Mouse (Mus musculus) frontal cortex, adult (tissue): ENCODE results near the gene Adam10.

ENCODE experiments used
- ATAC-seq: cut with Nextera tagmentation; 2 replicates; pipeline ENCODE4 v1.9.2; 2017; ENCODE audit warnings: mild to moderate bottlenecking, moderate library complexity, mixed read lengths; ENCODE audit not compliant: low TSS enrichment

Adam10 gene

DNA sequence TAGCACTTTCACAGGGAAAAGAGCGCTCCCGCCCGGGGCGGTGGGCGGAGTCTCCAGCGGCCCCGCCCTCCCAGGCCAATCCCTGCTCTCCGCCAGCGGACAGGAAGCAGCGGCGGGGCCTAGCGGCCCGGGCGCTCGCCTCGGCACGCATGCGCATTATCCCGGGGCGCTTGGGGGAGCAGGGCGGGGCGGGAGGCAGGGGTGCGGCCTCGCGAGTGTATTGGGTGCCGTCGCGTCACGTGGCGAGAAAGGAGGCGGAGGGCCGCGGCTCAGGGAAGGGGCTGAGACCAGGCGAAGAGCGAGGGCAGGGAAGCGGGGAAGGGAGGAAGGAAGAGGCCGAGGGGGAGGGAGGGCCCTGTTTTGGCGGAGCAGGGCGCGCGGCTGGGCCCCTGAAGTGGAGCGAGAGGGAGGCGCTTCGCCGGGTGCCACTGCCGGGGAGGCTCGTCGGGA is at the start of gene Adam10:
Adam10 (plus strand) TSS at position 316 of the 450 bp plus-strand sequence.
- ATAC-seq, result peak; percentile 96

GRCm38 (mm10) chr9:70629711-70630110 is 49.1 kb upstream of the Adam10 start:
- peak; percentile 62; the same call in 1 of the 2 replicates for ATAC-seq

DNA sequence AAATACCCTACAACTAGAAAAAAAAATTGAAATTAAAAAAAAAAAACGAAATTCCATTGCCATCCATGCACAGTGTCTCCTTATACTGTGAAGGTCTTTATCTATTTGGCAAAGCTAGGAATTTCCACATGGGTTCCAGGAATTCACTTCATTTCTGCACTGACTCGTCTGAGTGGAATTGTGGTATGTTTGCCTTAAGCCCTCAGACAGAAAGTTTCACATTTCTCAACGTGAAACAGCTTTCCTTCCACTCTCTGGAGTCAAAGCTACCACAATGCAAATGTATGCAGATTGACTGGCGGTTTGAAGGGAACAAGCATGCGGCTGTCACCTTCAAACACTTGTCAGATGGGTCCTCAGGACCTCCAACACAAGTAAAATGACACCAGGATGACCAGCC is 47.1 kb upstream of the Adam10 start:
- no peak for ATAC-seq

DNA sequence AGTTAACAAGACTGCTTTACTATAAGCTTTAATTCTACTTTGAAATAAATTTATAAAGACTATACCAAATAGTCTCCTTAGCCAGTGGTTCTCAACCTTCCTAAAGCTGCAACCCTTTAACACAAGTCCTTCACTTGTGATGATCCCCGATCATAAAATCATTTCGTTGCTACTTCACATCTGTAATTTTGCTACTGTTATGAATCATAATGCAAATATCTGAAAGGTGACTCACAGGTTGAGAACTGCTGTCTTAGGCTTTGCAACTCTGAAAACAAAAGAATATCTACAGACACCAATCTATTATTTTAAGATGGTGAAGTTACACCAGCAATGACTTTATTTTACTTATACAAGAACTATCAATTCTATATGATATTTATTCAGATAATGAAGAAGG is 42.0 kb upstream of the Adam10 start:
- no peak for ATAC-seq

GRCm38 (mm10) chr9:70650260-70650659 is 28.5 kb upstream of the Adam10 start:
- ATAC-seq, result no peak

GRCm38 (mm10) chr9:70650994-70651393 is 27.8 kb upstream of the Adam10 start:
- no peak for ATAC-seq

- ATAC-seq, result peak; percentile 14; the same call in 1 of the 2 replicates
These were observed 26.6 kb upstream of the Adam10 start for GRCm38 (mm10) chr9:70652221-70652620.

GRCm38 (mm10) chr9:70653875-70654274 is 24.9 kb upstream of the Adam10 start:
- ATAC-seq, result no peak

DNA sequence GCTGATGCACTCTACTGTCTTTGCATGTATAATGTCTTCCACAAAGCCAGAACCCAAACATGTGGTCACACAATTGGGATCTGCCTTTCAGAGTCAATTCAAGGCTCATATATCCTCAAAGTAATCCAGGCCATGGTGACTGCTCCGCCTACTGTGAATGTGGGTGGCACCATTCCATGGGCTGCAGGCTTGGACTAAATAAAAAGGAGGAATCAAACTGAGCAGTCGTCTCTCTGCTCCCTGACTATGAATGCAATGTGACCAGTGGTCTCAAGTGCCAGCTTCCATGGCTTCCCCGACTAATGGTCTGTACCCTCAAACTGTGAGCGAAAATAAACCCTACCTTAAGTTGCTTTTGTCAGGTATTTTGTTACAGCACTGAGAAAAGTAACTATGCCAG is 24.3 kb upstream of the Adam10 start:
- ATAC-seq, result no peak

DNA sequence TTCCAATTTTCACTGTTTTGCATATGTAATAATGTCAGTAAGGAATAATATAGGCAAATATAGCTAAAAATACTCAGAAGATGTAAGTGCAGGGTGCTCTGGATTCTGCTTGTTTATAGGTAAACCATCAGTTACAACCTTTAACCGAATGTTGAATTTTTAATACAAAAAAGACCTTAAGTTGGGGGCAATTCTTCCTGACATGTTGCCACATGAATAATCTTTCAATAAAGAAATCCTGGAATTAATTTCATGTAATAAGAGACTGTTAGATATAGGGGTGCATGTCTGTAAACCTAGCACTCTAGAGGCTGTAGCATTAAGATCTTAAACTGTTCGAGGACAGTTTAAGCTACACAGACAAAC is 23.1 kb upstream of the Adam10 start:
- no peak for ATAC-seq

- ATAC-seq, result peak; percentile 15; the same call in 1 of the 2 replicates
These were observed 22.4 kb upstream of the Adam10 start, which contains the start of gene Gm10642 for GRCm38 (mm10) chr9:70656130-70657007. Gene Gm10642 (plus strand): TSS chr9:70656251.

GRCm38 (mm10) chr9:70657013-70657967 is 21.5 kb upstream of the Adam10 start, which contains the start of gene Mindy2:
Gene Mindy2 (minus strand): TSS chr9:70657174.
- peak; percentile 90 for ATAC-seq

DNA sequence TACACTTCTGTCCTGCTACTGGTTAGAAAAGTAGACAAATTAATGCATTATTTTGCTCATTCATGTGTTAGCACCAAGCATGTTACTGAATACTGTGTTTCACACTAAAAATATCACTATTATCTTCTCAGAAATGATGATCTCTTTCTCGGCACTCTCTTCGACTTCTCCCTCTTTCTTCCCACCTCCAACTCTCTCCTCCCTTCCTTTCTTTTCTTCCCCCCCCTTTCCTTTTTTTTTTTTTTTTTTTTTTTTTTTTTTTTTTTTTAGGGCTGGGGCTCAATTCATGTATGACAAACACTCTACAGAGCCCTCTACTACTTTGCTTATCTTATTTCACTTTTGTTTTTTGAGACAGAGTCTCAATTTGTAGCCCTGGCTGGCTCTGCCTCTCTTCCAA is 20.5 kb upstream of the Adam10 start:
- no peak for ATAC-seq

DNA sequence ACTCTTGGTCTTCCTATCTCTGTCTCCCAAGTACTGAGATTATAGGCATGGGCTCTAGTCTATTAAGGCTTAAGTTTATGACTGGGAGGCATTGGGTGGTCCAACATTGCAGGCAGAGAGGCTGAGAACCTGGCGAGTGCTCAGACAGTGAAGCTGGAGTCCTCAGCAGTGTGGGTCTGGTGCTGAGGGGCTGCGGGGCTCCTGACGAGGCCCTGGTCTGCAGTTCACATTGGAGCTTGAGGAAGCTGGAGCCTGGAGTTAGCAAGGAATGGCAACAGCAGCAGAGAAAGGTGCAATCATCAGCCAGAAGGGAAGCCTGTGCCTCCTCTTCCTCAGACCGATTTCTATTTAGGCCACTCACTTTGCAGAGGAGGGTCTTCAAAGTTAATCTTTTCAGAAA is 13.9 kb upstream of the Adam10 start:
- no peak for ATAC-seq

DNA sequence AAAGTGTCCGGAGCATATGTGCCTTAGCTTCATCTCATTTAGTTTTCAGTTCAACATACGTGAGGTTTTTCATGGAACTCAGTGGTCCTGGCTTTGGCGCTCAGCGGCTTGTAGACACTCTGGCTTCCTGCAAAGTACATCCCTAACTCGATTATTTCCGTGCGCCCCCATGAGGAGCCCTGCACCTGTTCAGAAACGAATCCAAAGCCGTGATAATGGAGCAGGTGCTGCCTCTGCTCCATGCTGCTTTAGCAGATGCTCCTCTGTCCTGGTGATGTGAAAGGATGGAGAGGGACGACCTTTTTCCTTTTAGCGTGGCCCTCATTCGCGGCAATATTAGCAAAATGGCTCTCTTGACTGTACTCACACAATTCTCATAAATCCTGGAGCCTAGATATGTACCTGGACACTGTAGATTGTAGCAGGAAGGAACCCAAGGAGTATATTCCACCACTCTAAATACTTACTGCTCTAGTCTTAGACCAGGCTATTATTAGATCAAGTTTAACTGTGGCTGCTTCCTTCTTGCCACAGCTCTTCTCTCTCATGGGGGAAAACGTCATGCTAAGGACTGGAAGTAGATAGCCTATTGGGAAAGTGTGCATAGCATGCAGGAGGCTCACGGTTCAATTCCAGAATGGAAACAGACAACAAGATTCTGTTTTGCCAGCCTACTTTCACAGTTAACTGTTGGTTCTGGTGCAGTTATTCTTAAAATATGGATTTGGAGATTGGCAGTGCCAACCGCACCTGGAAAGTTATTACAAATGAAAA is 13.2 kb upstream of the Adam10 start:
- no peak for ATAC-seq

DNA sequence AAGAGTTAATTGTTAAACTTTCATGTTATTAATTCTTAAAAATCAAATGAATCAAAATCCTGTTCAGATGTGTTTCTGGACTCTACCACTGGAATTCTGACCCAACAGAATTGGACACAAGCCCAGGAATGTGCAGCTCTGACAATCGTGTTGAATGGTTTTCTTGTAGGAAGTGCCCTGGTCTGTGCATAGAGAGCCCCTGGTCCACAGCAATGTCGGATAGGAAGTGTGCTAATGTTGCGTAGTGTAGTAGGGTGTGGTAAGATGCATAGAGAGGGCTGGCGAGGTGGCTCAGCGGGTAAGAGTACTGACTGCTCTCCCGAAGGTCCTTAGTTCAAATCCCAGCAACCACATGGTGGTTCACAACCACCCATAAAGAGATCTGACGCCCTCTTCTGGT is 12.0 kb upstream of the Adam10 start:
- ATAC-seq, result no peak

DNA sequence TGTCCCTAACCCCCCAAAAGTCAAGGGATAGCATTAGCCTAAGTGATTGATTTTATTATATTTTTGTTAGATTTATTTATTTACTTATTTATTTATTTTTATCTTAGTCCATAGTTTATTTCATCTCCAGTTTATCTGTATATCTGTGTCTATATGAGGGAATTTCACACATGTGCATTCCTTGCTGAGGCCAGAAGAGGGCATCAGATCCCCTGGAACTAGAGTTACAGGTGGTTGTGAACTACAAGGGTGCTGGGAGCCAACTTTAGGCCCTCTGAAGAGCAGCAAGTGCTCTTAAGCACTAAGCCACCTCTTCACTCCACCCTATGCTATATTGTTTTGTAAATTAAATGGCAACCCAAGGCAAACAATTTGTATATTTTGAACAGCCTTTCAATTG is 10.7 kb upstream of the Adam10 start:
- no peak for ATAC-seq

DNA sequence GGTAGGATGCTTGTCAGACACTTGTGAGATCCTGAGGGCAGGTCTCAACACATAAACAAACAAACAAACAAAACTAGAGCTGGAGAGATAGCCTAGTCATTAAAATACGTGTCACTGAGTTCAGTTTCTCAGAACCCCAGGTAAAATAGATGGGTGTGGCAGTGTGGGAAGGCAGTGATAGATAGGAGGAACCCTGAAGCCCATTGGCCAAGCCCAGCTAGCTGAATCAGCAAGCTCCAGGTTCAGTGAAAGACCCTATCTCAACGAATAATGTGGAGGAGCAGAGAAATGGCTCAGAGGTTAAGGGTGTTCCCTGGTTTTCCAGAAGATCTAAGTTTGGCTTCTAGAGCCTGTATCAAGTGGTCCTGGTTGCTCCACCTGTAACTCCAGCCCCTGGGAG is 9.6 kb upstream of the Adam10 start:
- ATAC-seq, result no peak

DNA sequence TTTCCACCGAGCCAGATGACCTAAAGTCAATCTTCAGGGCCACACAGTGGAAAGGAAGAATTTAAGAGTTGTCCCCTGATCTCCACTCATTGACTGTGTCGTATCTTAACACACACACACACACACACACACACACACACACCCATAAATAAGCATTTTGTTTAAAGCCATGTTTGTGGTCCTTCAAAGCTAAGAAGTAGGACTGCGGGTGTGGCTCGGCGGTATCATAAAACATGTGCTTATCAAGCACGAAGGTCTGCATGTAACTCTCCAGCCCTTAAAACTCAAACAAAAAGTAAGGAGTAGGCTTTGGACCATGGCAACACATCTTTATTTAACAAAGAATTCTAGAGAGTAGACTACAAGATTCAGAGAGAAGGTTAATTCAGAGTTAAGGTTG is 8.4 kb upstream of the Adam10 start:
- no peak for ATAC-seq

DNA sequence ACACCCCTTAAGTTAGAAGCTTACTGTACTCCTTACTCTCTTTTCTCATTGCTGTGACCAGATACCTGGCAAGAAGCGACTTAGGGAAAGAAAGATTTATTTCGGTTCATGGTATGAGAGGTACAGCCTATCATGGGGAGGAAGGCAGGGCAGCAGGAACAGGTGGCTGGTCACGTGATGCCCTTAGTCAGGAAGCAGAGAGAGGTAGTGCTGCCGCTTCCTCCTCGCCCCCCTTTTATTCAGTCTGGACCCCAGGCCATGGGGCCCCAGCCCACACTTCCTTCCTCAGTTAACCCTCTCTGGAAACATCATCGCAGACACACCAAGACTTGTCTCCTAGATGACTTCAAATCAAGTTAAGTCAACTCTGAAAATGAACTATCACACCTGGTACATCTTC is 7.5 kb upstream of the Adam10 start:
- no peak for ATAC-seq

- no peak; the same call in 1 of the 2 replicates for ATAC-seq
These were observed 6.8 kb upstream of the Adam10 start for GRCm38 (mm10) chr9:70671772-70672579.
